Mouse (Mus musculus) C2C12 (cell line): ENCODE data around the gene Atp5d.

ENCODE experiments used
- CEBPB ChIP-seq: IDR thresholded peaks from one replicate; pipeline ENCODE4 v1.6.1; 2011; ENCODE audit warnings: low read depth, mild to moderate bottlenecking, control low read depth, moderate library complexity
- CTCF ChIP-seq: IDR thresholded peaks from one replicate; pipeline ENCODE4 v1.5.1; 2011; ENCODE audit not compliant: control insufficient read depth, insufficient read depth, insufficient read length
- FOSL1 ChIP-seq: IDR thresholded peaks from one replicate; pipeline ENCODE4 v1.8.0; 2011; ENCODE audit warnings: mild to moderate bottlenecking, low read length; ENCODE audit not compliant: poor library complexity, insufficient read depth, severe bottlenecking
- MAX ChIP-seq: IDR thresholded peaks from one replicate; pipeline ENCODE4 v1.6.1; 2011; ENCODE audit warnings: mild to moderate bottlenecking, control low read depth
- MYOD1 ChIP-seq: IDR thresholded peaks from one replicate; pipeline ENCODE4 v1.6.1; 2011; ENCODE audit warnings: low read depth; ENCODE audit not compliant: control insufficient read depth, insufficient read length
- MYOG ChIP-seq: IDR thresholded peaks from one replicate; pipeline ENCODE4 v1.6.1; 2011; ENCODE audit not compliant: control insufficient read depth, insufficient read length; ENCODE audit errors: extremely low read depth
- USF1 ChIP-seq: IDR thresholded peaks from one replicate; pipeline ENCODE4 v1.6.1; 2011; ENCODE audit warnings: low read depth, mild to moderate bottlenecking, control low read depth, moderate library complexity

DNA sequence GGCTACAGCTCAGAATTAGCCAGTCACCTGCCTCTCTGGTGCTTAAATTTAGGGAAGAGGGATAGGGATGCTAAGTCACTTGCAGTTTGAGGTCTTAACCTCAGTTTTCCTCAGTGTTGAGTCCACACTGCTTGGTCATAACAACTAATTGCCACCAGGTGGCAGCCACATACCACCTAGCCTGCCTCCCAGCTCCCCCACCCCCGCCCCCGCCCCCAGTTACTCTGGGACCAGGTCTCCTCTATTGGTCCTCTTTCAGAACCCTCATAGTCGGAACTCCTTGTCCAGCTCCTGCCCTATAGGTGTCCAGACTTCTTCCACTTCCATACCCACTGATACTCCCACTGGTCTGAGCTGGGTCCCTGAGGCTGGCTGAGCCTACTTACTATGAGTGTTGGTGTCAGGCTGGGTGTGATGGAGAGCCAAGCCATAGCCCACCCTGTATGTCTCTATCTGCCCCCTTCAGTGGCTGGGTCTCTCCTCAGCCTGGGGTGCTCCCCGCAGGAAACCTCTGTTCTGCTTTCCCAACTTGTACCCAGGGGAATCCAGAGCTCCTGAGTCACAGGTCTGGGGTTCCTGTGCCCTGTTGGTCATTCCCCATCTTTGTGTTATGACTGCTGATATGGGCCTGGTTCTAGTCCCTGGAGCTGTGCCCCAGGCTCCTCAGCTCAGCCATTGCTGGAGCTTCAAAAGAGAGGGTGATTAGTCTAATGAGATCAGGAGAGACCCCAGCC, 37.3 kb downstream of the Atp5d start:
- TF ChIP-seq USF1 (no peak), CTCF (peak; percentile 20), MAX (no peak), MYOG (no peak), CEBPB (no peak), MYOD1 (no peak), FOSL1 (no peak)
